Mouse (Mus musculus): ENCODE measurements around the gene Hoxc9.

Gene Hoxc9

GRCm38 (mm10) chr15:103020899-103021418 lies 44.7 kb downstream of the Hoxc9 start:
- in situ Hi-C loops (cut with MboI, MseI), result no loop called here

DNA sequence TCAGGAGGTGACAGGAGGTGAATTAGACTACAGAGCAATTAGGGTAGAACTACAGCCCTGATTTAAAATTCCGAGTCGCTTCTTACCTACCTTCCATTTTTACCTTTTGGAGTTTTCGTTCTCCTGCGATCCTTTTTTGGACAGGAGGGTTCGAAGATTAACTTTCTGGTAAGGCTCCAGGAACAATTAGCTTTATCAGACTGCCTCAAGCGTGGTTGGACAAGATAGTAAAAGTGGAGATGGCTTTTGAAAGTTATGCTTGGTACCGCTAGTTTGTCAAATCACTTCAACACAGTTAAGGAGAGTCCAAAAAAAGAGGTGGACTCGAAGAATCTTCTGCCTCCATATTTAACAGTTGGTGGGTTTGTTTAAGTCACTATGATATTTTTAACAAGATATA lies 45.3 kb downstream of the Hoxc9 start:
- in situ Hi-C loops (cut with MboI, MseI), result no loop called here

GRCm38 (mm10) chr15:103024131-103024530 lies 47.9 kb downstream of the Hoxc9 start:
- in situ Hi-C loops (cut with MboI, MseI), result no loop called here

DNA sequence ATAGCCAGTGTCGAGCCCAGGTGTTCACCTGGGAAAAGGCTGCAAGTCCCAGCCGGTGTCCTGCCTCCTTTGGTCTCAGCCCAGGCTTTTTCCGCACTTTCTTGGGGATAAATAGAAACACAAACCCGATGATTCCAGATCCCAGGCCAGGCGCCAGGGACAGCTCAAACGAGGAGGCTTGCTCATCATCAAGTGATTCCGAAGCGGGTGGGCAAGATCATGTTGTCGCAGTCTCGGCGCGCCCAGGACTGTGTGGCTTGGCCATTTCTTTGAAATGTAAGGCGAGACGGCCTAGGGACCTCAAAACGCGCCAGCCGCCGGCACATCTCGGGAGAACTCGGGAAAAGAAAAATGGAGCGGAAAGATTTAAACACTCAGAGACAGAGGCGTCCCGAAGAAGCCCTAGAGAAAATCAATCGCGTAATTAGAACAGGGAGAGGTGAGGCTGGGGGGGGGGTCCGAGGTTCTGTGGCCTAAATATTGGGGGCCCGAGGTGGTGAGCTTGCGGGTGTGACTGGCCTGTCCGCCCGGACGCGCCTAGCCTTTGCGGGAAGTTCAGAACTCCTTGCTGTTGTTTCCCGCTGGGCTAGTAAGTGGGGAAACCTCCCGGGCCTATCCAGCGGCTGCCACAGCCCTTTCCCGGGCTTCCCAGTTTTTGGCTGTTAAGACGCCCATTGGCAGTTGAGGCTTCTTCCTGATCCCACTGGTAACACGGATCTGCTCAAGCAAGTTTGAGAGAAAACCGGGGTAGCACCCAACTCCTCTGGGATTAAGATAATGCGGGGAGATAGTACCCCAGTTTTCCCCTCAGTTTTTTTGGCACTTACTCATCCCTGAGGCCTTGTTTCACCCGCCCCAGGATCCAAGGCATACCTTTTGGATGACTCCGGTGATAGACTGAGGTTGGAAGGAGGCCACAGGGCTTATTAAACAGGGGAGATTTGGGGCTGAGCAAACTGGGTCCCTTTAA lies 51.3 kb downstream of the Hoxc9 start:
- in situ Hi-C loops (cut with MboI, MseI), result no loop called here

DNA sequence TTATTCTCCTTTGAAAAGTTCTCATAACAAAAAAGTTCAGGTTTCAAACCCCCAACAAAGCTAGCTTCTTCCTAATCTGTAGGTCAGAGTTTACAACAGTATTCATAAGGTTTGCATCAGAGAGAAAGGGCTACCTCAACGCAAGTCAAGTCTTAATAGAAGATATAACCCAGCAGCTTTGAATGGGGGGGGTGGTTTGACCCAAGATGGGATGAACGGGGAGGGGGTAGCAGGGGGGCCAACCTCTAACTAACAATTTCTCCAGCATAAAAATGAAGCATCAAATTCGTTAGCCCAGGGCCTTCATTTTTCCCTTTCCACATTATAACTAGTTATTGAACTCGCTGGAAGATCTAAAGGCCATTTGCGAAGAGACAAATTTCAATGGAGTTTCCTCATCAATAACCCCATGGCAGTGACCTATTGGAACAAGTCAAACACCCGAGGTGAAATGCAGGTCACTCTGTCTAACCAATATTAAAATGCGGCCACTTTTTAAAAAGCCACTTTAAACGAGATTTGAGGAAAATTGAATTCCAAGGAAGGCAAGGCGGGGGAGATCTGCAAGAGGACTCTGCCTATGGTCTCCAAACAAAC lies 52.8 kb downstream of the Hoxc9 start:
- in situ Hi-C loops (cut with MboI, MseI), result no loop called here

DNA sequence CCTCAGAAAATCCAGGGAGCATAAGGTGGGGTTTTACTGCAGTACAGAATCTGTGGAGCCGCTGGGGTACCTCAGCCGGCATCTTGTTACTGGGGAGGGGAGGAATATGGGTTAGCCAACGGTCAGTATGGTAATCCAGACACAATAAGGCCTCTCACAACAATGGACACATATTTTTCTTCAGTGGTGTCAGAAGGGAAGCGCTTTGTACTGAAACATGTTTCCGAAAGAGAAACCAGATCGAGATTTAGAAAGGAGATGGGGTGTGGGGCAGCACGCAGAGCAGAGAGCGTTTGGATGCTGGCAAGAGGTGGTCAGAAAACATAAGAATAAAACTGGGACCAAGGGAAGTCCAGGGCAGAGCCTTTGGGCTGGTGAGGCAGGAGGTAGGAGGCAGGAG lies 53.9 kb downstream of the Hoxc9 start:
- in situ Hi-C loops (cut with MboI, MseI), result no loop called here

GRCm38 (mm10) chr15:103032167-103032566 lies 55.9 kb downstream of the Hoxc9 start:
- in situ Hi-C loops (cut with MboI, MseI), result no loop called here

DNA sequence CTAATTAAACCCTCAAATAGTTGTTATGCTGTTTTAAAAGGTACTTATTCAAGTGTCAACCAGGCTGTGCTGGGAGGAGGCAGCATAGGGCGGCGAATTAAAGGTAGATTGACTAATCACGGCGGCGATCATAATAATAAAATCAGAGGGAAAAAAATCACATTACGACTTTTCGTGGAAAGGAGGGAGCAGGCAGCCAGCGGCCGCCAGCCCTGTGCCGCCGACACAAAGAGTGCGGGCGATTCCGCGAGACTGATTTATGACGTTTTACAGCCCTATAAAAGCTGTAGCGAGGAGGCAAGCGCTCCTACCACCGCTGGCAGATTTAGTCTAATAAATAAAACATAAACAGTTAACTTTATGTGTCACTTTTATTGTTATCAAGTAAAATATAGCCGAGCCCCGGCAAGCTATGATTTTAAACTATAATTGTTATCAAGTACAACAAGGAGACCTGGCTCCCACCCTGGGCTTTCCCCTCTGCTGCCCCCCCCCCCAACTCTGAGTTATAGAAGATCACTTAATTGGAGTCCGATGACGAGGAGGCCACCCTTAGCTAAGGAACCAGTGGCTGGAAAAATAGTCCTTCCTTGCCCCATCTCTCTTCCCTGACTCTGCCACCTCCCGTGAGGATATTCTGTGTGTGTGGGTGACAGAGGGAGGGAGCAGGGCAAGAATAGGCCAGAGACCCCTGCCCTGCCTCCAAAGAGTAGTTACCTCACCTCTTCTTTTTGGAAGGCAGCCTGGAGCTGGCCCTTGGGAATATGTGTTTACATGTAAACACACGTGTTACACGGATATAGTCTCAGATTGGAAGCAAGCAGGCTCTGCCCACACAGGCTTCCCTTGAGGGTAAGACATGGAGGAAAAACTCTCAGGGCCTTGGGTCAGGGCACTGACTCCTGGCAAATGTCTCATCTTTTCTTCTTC lies 56.7 kb downstream of the Hoxc9 start:
- in situ Hi-C loops (cut with MboI, MseI), result no loop called here

DNA sequence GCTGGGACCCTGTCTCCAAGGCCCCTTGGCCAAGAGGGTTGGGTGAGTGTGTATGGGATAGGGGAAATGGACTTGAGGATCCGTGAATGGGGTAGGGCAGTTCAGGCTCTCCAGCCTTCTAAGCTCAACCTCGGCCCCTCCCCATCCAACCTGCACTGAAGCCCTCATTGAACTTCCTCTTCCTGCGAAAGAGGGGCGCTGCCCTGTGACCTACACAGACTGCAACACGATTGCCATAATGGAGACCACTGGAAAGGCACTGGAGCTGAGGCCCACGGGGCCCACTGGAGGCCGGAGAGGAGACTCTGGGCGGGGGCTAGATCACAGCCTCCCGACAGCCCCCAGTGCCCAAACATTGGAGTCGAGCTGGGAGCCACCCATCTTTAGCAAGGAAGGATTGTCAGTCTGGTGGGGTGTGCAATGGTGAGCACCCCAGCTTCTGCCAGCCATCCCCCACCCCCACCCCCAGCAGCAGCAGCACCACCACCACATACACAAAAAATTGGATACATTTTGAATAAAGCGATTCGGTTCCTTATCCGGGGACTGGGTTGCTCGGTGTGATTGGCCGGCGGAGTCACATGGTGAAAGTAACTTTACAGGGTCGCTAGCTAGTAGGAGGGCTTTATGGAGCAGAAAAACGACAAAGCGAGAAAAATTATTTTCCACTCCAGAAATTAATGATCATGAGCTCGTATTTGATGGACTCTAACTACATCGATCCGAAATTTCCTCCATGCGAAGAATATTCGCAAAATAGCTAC lies 58.0 kb downstream of the Hoxc9 start:
- in situ Hi-C loops (cut with MboI, MseI), result no loop called here
